Mouse (Mus musculus): ENCODE data around the gene Mr1.

DNA sequence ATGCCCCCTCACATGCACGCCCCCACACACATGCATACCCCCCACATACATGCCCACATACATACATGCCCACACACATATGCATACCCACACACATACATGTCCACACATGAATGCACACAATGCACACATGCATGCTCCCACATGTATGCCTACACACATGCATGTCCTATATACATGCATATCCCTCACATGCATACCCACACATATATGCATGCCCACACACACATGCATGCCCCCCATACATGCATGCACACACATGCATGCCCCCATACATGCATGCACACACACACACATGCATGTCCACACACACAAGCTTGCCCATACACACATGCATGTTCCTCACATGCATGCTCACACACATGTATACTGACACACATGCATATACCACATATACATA, 33.7 kb downstream of the Mr1 start:
- no peak for TF ChIP-seq POLR2A (IDR thresholded peaks at IDR 0.05; ENCODE audit: control insufficient read depth, low read depth, low read length)
- TF ChIP-seq CTCF (IDR thresholded peaks at IDR 0.05; ENCODE audit: control insufficient read depth, insufficient read depth, insufficient replicate concordance, low read depth, low read length): no peak
